Mouse (Mus musculus): Measurements from ENCODE around the gene Cadps. TPM values are rescaled to one million over a fixed set of nuclear protein-coding genes. Genes with fewer than 3 reads are reported as not detected.
A peak's percentile ranks its signal among the peaks of the same experiment; 100 is the strongest.

Cadps gene
- total and polyA plus RNA-seq, 3 experiments, result 0.09 to 0.16 TPM; not detected in 1

DNA sequence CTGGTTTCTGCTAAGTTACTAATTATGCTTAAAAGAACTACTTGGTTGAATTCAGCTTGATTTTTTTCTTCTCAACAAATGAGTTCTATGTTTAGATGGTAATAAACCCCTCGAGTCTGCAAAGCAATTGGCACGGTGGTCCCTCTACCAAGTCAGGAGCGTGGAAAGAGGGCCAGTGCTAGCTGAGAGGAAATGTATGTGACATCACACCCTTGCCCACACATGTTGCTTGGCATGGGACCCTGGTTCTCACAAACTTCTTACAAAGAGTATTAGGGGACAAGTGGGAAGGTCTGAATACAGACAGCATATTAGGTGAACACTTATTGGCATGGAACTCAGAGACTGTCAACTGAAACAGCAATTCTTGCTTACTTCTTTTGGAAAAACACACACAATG is 418.2 kb downstream of the Cadps start:
- intact Hi-C loops (cut with DNase I), result no loop called here
- H3K27me3 ChIP-seq (ENCODE audit: control insufficient read depth, insufficient read depth, low read length), result no peaks in the 10 kb centered on the region
- no peaks in the 10 kb centered on the region for H3K4me1 ChIP-seq (ENCODE audit: control insufficient read depth, insufficient read depth, low read length)
- no peaks in the 10 kb centered on the region for H3K79me2 ChIP-seq (replicated peaks; ENCODE audit: control insufficient read depth, insufficient read depth, low read length)
- no peak overlapping the region for H3K4me3 ChIP-seq
- WGBS, result 75% methylated on average over 3 of the region's 3 CpGs
- DNase-seq, result no peak
- H3K9ac ChIP-seq (ENCODE audit: low read depth, low read length), result no peak overlapping the region
- no peak overlapping the region for H3K27ac ChIP-seq
- TF ChIP-seq POLR2A (IDR thresholded peaks at IDR 0.05; ENCODE audit: insufficient read depth, low read depth, low read length) (no peak), CTCF (IDR thresholded peaks at IDR 0.05) (no peak), EP300 (IDR thresholded peaks at IDR 0.05; ENCODE audit: insufficient read depth, low read depth, low read length) (no peak)
- no peaks in the 10 kb centered on the region for H3K36me3 ChIP-seq (ENCODE audit: control insufficient read depth, insufficient read depth, low read length)

DNA sequence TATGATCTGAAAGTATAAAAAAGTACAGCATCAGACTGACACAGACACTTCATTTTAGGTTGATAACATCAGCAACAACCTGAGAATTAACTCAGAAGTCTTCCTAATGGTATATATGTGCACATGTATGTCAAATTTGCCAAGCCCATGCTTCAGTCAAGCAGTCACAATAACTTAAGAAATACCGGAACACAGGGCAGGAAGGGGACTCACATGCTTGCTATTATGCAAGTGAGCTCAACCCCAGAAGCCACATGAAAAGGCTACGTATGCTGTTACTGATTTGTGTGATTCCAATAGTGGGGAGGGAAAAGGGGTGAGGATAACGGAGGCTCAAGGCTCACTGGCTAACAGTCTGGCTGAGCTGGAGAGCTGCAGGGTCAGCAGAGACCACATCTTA is 418.8 kb downstream of the Cadps start:
- intact Hi-C loops (cut with DNase I), result no loop called here
- TF ChIP-seq EP300 (IDR thresholded peaks at IDR 0.05; ENCODE audit: insufficient read depth, low read depth, low read length) (no peak), CTCF (IDR thresholded peaks at IDR 0.05) (no peak), POLR2A (IDR thresholded peaks at IDR 0.05; ENCODE audit: insufficient read depth, low read depth, low read length) (no peak)
- Histone ChIP-seq H3K36me3 (ENCODE audit: control insufficient read depth, insufficient read depth, low read length) (no peaks in the 10 kb centered on the region), H3K9ac (ENCODE audit: low read depth, low read length) (no peak overlapping the region), H3K27ac (no peak overlapping the region), H3K27me3 (ENCODE audit: control insufficient read depth, insufficient read depth, low read length) (no peaks in the 10 kb centered on the region), H3K79me2 (replicated peaks; ENCODE audit: control insufficient read depth, insufficient read depth, low read length) (no peaks in the 10 kb centered on the region), H3K4me3 (no peak overlapping the region), H3K4me1 (ENCODE audit: control insufficient read depth, insufficient read depth, low read length) (no peaks in the 10 kb centered on the region)
- no peak for DNase-seq
- 57% methylated on average over 3 of the region's 3 CpGs for WGBS

DNA sequence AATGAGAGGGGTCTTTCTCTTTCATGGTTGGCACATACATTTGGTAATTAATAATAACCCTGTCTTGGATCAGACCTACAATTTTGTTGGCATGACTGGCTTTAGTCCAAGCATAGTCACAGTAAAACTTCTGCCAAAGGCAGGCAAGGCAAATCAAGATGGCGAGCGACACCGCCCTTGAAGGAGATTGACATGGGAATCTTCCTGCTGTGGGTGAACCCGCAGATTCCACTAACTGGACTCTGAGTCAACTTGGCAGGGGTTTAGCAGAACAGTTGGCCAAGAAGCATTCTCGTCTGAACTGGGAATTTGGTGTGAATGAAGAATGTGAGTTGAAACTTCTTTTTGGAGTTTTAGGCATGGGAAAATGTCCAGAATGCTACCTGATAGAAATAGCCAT is 422.8 kb downstream of the Cadps start:
- Histone ChIP-seq H3K27ac (no peak overlapping the region), H3K4me1 (ENCODE audit: control insufficient read depth, insufficient read depth, low read length) (no peaks in the 10 kb centered on the region), H3K79me2 (replicated peaks; ENCODE audit: control insufficient read depth, insufficient read depth, low read length) (no peaks in the 10 kb centered on the region), H3K9ac (ENCODE audit: low read depth, low read length) (no peak overlapping the region), H3K4me3 (no peak overlapping the region), H3K36me3 (ENCODE audit: control insufficient read depth, insufficient read depth, low read length) (no peaks in the 10 kb centered on the region), H3K27me3 (ENCODE audit: control insufficient read depth, insufficient read depth, low read length) (no peaks in the 10 kb centered on the region)
- TF ChIP-seq CTCF (IDR thresholded peaks at IDR 0.05) (no peak), POLR2A (IDR thresholded peaks at IDR 0.05; ENCODE audit: insufficient read depth, low read depth, low read length) (no peak), EP300 (IDR thresholded peaks at IDR 0.05; ENCODE audit: insufficient read depth, low read depth, low read length) (no peak)
- WGBS, result 82% methylated on average over 5 of the region's 5 CpGs
- intact Hi-C loops (cut with DNase I), result no loop called here
- no peak for DNase-seq

DNA sequence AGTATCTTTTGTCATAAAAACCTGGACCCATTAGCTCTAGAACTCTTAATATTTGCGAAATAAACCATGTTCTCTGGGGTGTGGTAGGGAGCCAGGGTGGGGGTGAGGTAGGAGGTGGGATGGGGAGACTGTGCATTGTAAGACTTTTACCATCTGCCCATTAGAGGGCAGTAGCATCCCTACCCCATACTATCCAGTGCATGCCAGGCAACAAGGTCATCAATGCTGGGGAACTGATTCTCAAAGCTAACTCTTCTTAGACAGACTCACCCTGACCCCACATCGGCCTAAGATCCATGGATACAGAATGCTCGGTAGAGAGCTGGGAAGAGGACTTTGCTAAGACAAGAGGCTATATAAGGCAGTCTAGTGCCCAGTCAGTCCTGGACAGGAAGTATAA is 425.3 kb downstream of the Cadps start:
- no peak overlapping the region for H3K27ac ChIP-seq
- intact Hi-C loops (cut with DNase I), result no loop called here
- H3K27me3 ChIP-seq (ENCODE audit: control insufficient read depth, insufficient read depth, low read length), result no peaks in the 10 kb centered on the region
- no peaks in the 10 kb centered on the region for H3K79me2 ChIP-seq (replicated peaks; ENCODE audit: control insufficient read depth, insufficient read depth, low read length)
- no peak for DNase-seq
- H3K36me3 ChIP-seq (ENCODE audit: control insufficient read depth, insufficient read depth, low read length), result no peaks in the 10 kb centered on the region
- H3K4me3 ChIP-seq, result no peak overlapping the region
- no peak overlapping the region for H3K9ac ChIP-seq (ENCODE audit: low read depth, low read length)
- H3K4me1 ChIP-seq (ENCODE audit: control insufficient read depth, insufficient read depth, low read length), result no peaks in the 10 kb centered on the region
- no peak for TF ChIP-seq POLR2A (IDR thresholded peaks at IDR 0.05; ENCODE audit: insufficient read depth, low read depth, low read length)
- TF ChIP-seq EP300 (IDR thresholded peaks at IDR 0.05; ENCODE audit: insufficient read depth, low read depth, low read length), result no peak
- TF ChIP-seq CTCF (IDR thresholded peaks at IDR 0.05), result peak; percentile 36
- WGBS, result 66% methylated on average over 3 of the region's 3 CpGs

DNA sequence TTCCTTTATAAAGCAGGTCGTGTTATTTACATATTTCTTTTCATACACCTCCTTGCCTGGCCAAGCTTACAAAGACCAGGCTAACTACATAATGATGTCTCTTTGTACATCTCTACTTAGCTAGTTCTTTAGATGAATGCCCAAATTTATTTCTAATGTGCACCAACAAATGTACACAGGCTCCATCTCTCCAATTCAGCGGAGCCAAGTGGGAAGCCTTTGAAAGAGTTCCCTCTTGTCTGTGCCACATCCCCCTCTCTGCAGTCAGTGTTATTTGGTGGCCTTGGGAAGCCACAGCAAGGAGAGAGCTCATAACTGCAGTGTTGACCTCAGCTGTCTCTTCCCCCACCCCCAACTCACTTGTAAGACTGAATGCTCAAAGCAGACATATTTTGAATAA is 428.6 kb downstream of the Cadps start:
- Histone ChIP-seq H3K27me3 (ENCODE audit: control insufficient read depth, insufficient read depth, low read length) (no peaks in the 10 kb centered on the region), H3K9ac (ENCODE audit: low read depth, low read length) (no peak overlapping the region), H3K4me3 (no peak overlapping the region), H3K36me3 (ENCODE audit: control insufficient read depth, insufficient read depth, low read length) (no peaks in the 10 kb centered on the region), H3K4me1 (ENCODE audit: control insufficient read depth, insufficient read depth, low read length) (no peaks in the 10 kb centered on the region), H3K79me2 (replicated peaks; ENCODE audit: control insufficient read depth, insufficient read depth, low read length) (no peaks in the 10 kb centered on the region), H3K27ac (no peak overlapping the region)
- DNase-seq, result no peak
- TF ChIP-seq EP300 (IDR thresholded peaks at IDR 0.05; ENCODE audit: insufficient read depth, low read depth, low read length) (no peak), POLR2A (IDR thresholded peaks at IDR 0.05; ENCODE audit: insufficient read depth, low read depth, low read length) (no peak), CTCF (IDR thresholded peaks at IDR 0.05) (no peak)
- WGBS, result 66% methylated on average over 2 of the region's 2 CpGs
- intact Hi-C loops (cut with DNase I), result no loop called here

DNA sequence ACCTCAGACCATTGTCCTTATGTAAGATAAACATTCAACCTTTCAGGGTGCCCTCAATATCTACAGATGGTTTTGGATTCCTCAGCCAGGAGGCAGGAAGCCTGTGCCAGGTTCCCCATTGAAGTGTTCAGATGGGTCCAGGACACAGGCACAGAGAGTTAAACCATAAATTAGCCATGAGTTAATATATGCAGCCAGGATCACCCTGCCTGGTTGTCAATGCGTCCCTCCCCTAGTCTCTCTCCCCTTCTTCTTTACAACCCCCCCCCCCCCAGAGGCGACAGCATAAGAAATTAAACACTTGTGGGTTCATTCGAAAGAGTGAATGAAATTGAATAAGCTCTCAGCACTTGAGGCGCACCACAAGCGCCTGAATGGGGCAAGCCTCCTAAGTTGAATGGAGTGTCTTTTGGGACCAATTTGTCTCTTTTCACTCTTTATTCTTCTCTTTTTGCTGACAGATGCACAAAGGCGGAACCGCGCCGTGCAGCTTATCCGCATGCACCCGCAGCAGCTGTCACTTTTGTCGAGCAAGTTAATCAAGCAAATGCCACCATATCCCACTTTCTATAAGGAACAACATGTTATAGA is 429.5 kb downstream of the Cadps start:
- DNase-seq, result no peak
- TF ChIP-seq EP300 (IDR thresholded peaks at IDR 0.05; ENCODE audit: insufficient read depth, low read depth, low read length) (no peak), CTCF (IDR thresholded peaks at IDR 0.05) (no peak), POLR2A (IDR thresholded peaks at IDR 0.05; ENCODE audit: insufficient read depth, low read depth, low read length) (no peak)
- no peak overlapping the region for H3K9ac ChIP-seq (ENCODE audit: low read depth, low read length)
- 74% methylated on average over 12 of the region's 12 CpGs for WGBS
- H3K4me3 ChIP-seq, result no peak overlapping the region
- no peaks in the 10 kb centered on the region for H3K36me3 ChIP-seq (ENCODE audit: control insufficient read depth, insufficient read depth, low read length)
- no peak overlapping the region for H3K27ac ChIP-seq
- no peaks in the 10 kb centered on the region for H3K4me1 ChIP-seq (ENCODE audit: control insufficient read depth, insufficient read depth, low read length)
- H3K27me3 ChIP-seq (ENCODE audit: control insufficient read depth, insufficient read depth, low read length), result no peaks in the 10 kb centered on the region
- H3K79me2 ChIP-seq (replicated peaks; ENCODE audit: control insufficient read depth, insufficient read depth, low read length), result no peaks in the 10 kb centered on the region
- intact Hi-C loops (cut with DNase I), result no loop called here

Data from heart, adult 2 months (tissue).